Mouse (Mus musculus): ENCODE results near the gene Muc3.

DNA sequence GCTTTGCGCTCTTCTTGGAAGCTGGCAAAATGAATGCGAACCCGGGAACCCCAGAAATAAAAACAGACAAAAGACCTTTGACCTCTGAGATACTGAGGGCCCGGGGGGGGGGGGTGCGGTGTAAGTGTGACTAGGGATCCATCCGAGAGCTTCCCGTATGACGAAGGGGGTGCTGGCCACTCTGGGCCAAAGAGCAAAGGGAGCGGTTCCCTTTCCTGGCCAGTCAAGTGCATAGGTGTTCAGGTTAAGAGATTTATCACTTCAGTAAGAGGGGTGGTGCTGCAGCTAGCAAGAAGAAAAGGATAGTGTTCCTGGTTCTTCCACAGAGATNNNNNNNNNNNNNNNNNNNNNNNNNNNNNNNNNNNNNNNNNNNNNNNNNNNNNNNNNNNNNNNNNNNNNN lies 16.9 kb upstream of the Muc3 start:
- TF ChIP-seq CTCF (IDR thresholded peaks at IDR 0.05; ENCODE audit: low read depth) (no peak), EP300 (optimal IDR thresholded peaks at IDR 0.05) (no peak)

All from stomach, postnatal 0 days (tissue).